Mouse (Mus musculus) small intestine, adult 2 months (tissue): ENCODE data around the gene Exoc3l2.

Experiments
- CTCF ChIP-seq: fragments of 200-500 bp; IDR thresholded peaks from 2 replicates; pipeline ENCODE4 v1.5.1; 2012; ENCODE audit warnings: low read depth, mild to moderate bottlenecking, control low read depth, inconsistent platforms, low read length, moderate library complexity, mixed read lengths; ENCODE audit not compliant: insufficient replicate concordance, insufficient read length; ENCODE audit errors: extremely low read depth
- POLR2A ChIP-seq: fragments of 200-500 bp; IDR thresholded peaks from 2 replicates; pipeline ENCODE4 v1.6.1; 2012; ENCODE audit warnings: low read depth, mild to moderate bottlenecking, control low read depth, inconsistent platforms, low read length, moderate library complexity

- TF ChIP-seq POLR2A (no peak), CTCF (no peak)
Observed at GRCm38 (mm10) chr7:19532240-19532639, 69.1 kb downstream of the Exoc3l2 start.
